Mouse (Mus musculus) ES-Bruce4 (cell line): ENCODE data around the gene Irs1.

Source experiments
- CTCF ChIP-seq: IDR thresholded peaks from one replicate; pipeline ENCODE4 v1.8.1; 2011; ENCODE audit warnings: low read depth, low read length
- POLR2A ChIP-seq: IDR thresholded peaks from one replicate; pipeline ENCODE4 v1.8.1; 2011; ENCODE audit warnings: low read length; ENCODE audit not compliant: insufficient read depth

GRCm38 (mm10) chr1:82329954-82330247 lies 38.7 kb upstream of the Irs1 start:
- no peak for TF ChIP-seq POLR2A
- TF ChIP-seq CTCF = no peak
